Mouse (Mus musculus) gonadal fat pad, adult 2 months (tissue): ENCODE measurements at regions not wholly inside any gene's neighbourhood (a gene's known extent, or its start where the extent isn't known, plus 50 kb on each side); places are given as distances from the start of the nearest gene placed in this dataset.
"Not testable (repeated sequence)": the region's sequence is repeated elsewhere in the genome, so short reads cannot be mapped to it uniquely, and the experiment has no call there.

Source experiments
- DNase-seq: peaks from one replicate; pipeline ENCODE4 v3.0.0-alpha.2; 2012; ENCODE audit warnings: low read depth

- DNase-seq: no peak
Measured at GRCm38 (mm10) chr3:8163030-8163429, 1446.9 kb downstream of the Zfp704 start.

- DNase-seq: no peak
Measured at GRCm38 (mm10) chr3:8161997-8162756, 1447.7 kb downstream of the Zfp704 start.

DNA sequence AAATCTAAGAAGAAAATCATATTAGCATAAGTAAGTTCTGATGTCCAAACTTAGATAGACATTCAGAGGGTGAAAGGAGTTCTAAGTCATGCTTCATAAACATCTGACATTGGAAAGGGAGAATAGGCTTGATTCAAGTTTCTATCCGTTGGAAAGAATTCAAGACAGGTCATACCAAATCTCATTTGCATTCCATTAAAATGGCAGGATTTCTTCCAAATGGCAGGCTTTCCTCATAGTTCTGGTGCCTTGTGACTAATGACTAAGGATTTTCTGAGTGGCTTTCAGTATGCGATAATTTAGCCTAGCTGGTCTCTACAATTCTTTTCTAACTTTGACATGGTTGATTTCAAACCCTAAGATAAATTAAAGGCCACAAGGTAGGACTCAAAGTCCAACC, 1466.9 kb downstream of the Zfp704 start:
- DNase-seq: no peak

- peak; percentile 22 for DNase-seq
Measured at GRCm38 (mm10) chr3:8142190-8142589, 1467.7 kb downstream of the Zfp704 start.

GRCm38 (mm10) chr3:8141664-8142084, 1468.2 kb downstream of the Zfp704 start:
- peak; percentile 24 for DNase-seq

DNA sequence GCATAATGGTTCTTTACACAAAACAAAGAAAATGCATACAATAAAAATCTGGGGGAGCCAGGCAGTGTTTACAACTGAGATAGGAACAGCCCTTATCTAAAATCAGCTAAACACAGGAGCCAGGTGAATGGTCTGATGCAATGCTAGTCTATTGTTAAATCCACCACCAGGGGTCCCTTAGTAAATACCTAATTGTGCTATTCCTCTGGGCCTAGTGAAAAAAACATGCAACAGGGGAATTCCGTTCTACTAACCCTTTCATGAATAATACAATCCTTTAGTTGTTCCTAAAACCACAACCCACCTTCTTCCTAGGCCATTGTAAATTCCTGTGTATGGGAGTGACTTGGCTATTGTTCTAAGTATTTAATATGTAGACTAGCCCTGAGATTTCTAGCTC, 1486.2 kb downstream of the Zfp704 start:
- DNase-seq: not testable (repeated sequence)

- no peak for DNase-seq
Measured at GRCm38 (mm10) chr3:8123141-8123540, 1486.7 kb downstream of the Zfp704 start.

DNA sequence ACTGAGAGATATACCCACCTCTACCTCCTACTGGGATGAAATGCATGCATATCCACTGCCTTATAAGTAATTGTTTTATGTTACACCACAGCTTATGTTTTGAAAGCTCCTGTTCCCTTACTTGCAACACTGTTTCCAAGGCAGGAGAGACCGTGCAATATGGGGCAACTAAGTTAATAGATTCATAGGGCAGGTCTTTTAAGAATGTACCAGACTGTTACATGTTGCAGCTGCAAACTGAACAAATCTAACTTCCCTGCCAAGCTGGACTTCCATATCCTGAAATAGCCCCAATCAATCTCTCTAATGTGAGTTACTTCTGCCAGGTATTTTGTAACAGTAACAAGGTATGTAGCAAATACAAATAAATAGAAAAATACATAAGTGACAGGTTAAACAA, 1478.0 kb upstream of the 1700008P02Rik start:
- DNase-seq: peak; percentile 78

- no peak for DNase-seq
Measured at GRCm38 (mm10) chr3:8084749-8085148, 1464.5 kb upstream of the 1700008P02Rik start.

DNA sequence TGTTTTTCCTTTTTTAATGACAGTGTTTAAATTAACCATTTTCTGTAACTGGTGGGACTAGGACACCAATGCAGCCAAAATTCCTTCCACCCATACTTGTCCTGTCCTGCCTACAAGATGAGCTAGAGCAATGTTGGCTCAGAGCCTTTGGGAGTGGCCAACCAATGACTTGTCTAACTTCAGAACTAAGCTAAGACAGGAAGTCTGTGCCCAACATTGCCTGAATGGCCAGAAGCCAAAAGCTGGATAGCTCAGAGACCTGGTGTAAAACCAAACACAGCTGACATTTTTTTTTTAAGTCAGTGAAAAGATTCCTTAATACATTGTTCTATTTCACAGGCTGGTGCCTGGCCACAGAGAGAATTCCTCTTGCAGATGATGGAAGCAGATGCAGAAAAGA, 1433.5 kb upstream of the 1700008P02Rik start:
- DNase-seq: peak; percentile 55

- DNase-seq: no peak
Measured at GRCm38 (mm10) chr3:8051167-8051566, 1430.9 kb upstream of the 1700008P02Rik start.

GRCm38 (mm10) chr3:8049706-8050105, 1429.5 kb upstream of the 1700008P02Rik start:
- DNase-seq: no peak

DNA sequence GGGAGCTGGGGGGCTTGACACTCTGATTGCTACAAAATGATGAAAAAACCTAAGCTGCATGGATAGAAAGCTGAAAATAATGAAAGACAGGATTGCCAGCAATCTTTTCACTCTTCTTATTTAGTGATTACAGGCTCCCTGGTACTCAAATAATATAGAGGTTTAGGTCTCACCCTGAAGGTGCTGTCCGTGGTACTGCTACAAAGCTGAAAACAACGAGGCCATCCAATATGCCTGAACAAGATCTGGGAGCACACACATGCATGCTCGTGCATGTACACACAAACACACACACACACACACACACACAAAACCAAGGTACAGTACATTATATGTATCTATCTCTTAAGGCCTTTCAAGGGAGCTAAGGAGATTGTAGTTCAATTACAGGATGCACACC, 1426.1 kb upstream of the 1700008P02Rik start:
- no peak for DNase-seq

DNA sequence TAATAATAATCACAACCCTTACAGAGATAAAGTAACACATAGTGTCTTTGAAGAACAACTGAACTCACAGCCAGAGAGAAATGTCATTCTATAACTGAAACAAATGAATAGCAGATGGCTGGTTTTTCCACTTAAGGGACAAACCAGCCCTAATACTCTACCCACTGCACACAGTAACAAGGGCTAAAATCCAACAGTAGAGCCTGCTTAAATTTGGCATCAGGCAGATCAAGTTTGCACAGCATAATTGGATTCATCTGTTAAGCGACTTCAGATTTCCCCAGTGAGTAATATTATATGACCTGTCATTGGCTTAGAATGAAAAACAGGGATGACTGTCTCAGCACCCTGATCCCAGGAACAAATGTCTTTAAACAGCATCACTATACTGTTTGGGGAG, 1416.5 kb upstream of the 1700008P02Rik start:
- DNase-seq: no peak

GRCm38 (mm10) chr3:8035091-8035729, 1415.0 kb upstream of the 1700008P02Rik start:
- no peak for DNase-seq

GRCm38 (mm10) chr3:8026325-8027017, 1406.2 kb upstream of the 1700008P02Rik start:
- DNase-seq: no peak

GRCm38 (mm10) chr3:8022654-8023053, 1402.4 kb upstream of the 1700008P02Rik start:
- no peak for DNase-seq

DNA sequence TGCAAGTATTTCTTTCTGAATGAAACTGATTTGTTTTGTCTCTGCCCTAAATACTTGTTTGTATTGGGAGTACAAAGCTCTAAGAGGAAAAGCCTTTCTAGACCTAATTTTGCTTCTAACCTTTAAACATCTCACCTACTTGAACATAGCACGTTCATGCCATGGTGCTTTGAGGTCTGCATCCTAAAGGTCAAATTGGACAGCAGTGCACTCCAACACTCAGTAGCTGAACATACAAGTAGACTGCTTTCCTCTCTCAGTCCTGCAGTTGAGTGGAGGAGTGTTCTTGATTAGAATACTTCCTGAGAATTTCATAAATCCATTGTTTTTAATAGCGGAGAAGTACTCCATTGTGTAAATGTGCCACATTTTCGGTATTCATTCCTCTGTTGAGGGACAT, 1397.2 kb upstream of the 1700008P02Rik start:
- DNase-seq: no peak

DNA sequence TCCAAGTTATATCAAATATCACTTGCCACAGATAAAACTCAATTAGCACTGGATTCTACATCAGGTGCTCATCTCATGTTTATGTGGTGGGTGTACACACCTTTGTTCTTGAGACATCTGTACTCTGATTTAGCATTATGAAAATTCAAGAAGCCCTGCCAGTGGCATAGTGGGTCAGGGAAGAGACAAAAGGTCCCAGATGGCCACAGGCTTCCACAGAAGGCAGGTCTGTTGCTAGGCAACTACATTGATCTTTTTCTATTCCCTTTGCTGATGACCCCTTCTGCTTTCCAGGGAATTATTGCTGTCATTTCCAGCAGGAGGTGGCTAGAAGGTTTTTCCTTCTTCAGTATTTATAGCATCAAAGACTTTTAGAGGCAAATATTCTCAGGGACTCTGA, 1396.7 kb upstream of the 1700008P02Rik start:
- no peak for DNase-seq

DNA sequence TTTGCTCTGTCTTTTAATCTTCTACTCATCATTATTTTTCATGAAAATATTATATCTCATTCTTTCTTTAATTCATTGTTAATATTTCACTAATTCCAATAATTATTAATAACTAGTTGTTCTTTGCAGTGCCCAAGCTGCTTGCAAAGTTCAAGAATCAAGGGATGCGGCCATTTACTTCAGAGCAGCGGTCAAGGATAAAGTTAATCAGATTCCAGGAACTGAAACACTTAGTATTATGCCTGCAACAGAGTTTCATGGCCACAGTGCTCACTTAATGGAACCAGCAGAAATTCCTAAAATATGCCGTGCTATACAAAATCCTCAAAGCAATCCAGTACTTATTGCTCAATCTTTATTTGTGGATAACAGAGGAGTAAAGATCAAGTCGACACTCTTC, 1389.7 kb upstream of the 1700008P02Rik start:
- DNase-seq: no peak

- no peak for DNase-seq
Measured at GRCm38 (mm10) chr3:8006708-8007395, 1386.6 kb upstream of the 1700008P02Rik start.

DNA sequence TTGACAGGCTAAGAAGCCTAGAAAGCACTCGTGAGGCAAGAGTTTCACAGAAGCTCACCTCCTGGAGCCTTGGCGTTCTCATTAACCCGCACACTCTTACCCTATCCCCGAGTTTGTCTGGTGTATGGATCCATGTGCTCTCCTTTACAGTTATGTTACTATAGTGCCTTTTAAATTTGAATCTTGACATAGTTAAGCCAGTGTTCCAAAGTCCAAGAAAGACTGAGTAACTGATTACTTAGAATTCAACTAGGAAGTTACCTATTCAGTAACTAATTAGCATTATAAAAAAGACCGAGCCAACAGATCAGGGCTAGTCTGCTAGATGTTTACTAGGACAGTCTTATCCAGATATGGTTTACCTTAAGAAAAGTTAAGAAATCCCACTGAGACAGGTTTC, 1386.0 kb upstream of the 1700008P02Rik start:
- DNase-seq: no peak
